Mouse (Mus musculus): Measurements from ENCODE around the gene Foxr1. TPM values are rescaled to one million over a fixed set of nuclear protein-coding genes. Genes with fewer than 3 reads are reported as not detected.

The Foxr1 gene
- polyA plus RNA-seq, 2 experiments from 2014 or later: 0.45 TPM; not detected in 1

Other genes starting within 250 kb of the Foxr1 start
- 10 to 100 TPM; 22.8 to 25.0 TPM for gene Cbl, start 207.1 kb downstream of the Foxr1 start, polyA plus RNA-seq (2017; shearing (Covaris generic))
- not detected for gene Ccdc153, start 200.5 kb downstream of the Foxr1 start, polyA plus RNA-seq (2017; shearing (Covaris generic))
- gene Pdzd3, start 189.7 kb downstream of the Foxr1 start, polyA plus RNA-seq (2017; shearing (Covaris generic)): under 1 TPM in 1 of 2 experiments, not detected in 1; 0.30 TPM
- gene Nlrx1, start 172.5 kb downstream of the Foxr1 start, polyA plus RNA-seq (2017; shearing (Covaris generic)): 1 to 10 TPM; 2.8 to 6.0 TPM
- gene Abcg4, start 152.5 kb downstream of the Foxr1 start, polyA plus RNA-seq (2017; shearing (Covaris generic)): not detected
- gene Hinfp, start 135.5 kb downstream of the Foxr1 start, polyA plus RNA-seq (2017; shearing (Covaris generic)): 10 to 100 TPM; 18.1 to 21.7 TPM
- gene C2cd2l, start 120.9 kb downstream of the Foxr1 start, polyA plus RNA-seq (2017; shearing (Covaris generic)): 1 to 10 TPM; 4.3 to 5.3 TPM
- gene Dpagt1, start 115.1 kb downstream of the Foxr1 start, polyA plus RNA-seq (2017; shearing (Covaris generic)): 10 to 100 TPM; 16.5 to 18.0 TPM
- 10 to 100 TPM; 29.0 to 36.5 TPM for gene H2afx, start 106.4 kb downstream of the Foxr1 start, polyA plus RNA-seq (2017; shearing (Covaris generic))
- 10 to 100 TPM; 27.6 to 33.4 TPM for gene Hmbs, start 96.9 kb downstream of the Foxr1 start, polyA plus RNA-seq (2017; shearing (Covaris generic))
- gene Vps11, start 79.5 kb downstream of the Foxr1 start, polyA plus RNA-seq (2017; shearing (Covaris generic)): 10 to 100 TPM; 21.5 to 40.8 TPM
- 10 to 100 TPM; 15.7 to 20.3 TPM for gene Hyou1, start 61.6 kb downstream of the Foxr1 start, polyA plus RNA-seq (2017; shearing (Covaris generic))
- gene Slc37a4, start 44.3 kb downstream of the Foxr1 start, polyA plus RNA-seq (2017; shearing (Covaris generic)): 10 to 100 TPM; 14.1 to 17.1 TPM
- gene Rps25, start 34.0 kb downstream of the Foxr1 start, polyA plus RNA-seq (2017; shearing (Covaris generic)): 1,000 to 10,000 TPM; 3,659 to 4,118 TPM
- gene Trappc4, start 33.5 kb downstream of the Foxr1 start, polyA plus RNA-seq (2017; shearing (Covaris generic)): 100 to 1,000 TPM; 119 to 162 TPM
- 10 to 100 TPM; 20.3 to 27.3 TPM for gene Ccdc84, start 22.6 kb downstream of the Foxr1 start, polyA plus RNA-seq (2017; shearing (Covaris generic))
- not detected for gene Upk2, start 13.8 kb upstream of the Foxr1 start, polyA plus RNA-seq (2017; shearing (Covaris generic))
- gene Bcl9l, start 41.7 kb upstream of the Foxr1 start, polyA plus RNA-seq (2017; shearing (Covaris generic)): 10 to 100 TPM; 13.2 to 15.2 TPM
- gene Cxcr5, start 120.7 kb upstream of the Foxr1 start, polyA plus RNA-seq (2017; shearing (Covaris generic)): 10 to 100 TPM; 49.2 to 80.2 TPM
- 10 to 100 TPM; 54.3 to 76.5 TPM for gene Ddx6, start 163.8 kb upstream of the Foxr1 start, polyA plus RNA-seq (2017; shearing (Covaris generic))
- gene Treh, start 232.1 kb upstream of the Foxr1 start, polyA plus RNA-seq (2017; shearing (Covaris generic)): not detected